Mouse (Mus musculus) erythroblast, embryonic 14.5 days (primary cell): Measurements from ENCODE around the gene Gm6525.

Experiments
- GATA1 ChIP-seq: IDR thresholded peaks from 2 replicates; pipeline ENCODE4 v1.6.1; 2012; ENCODE audit warnings: low read length, inconsistent platforms, mixed read lengths
- TAL1 ChIP-seq: IDR thresholded peaks from 3 replicates; pipeline ENCODE4 v1.6.1; 2012; ENCODE audit warnings: low read length, inconsistent platforms, mixed read lengths

DNA sequence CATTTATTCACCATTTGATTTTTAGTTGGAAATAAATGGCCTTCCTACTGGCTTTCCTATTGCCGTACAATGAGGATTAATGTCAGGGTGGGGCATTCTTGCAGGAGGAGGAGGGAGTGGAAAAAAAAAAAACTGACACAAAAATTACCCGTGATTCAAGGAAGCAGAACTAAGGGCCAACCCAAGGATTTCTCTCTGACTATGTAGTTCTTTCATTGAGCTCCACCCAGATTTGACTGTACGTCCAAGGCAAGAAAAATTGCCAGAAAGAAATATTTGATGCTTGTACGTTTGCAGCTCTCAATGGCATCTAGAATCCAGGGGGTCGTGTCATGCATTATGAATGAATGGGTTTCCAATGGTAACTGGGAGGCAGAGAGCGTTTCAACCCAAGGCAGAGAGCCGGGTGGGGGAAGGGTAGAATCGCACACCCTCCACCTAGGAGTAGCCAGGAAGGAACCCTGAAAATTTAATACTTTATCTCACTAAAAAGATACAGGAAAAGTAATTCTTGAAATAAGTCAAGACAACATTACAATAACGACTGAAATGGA, 45.9 kb downstream of the Gm6525 start:
- TF ChIP-seq GATA1 (no peak), TAL1 (no peak)
